Mouse (Mus musculus): ENCODE data around the gene Vwa5b1. TPM values are rescaled to one million over a fixed set of nuclear protein-coding genes. Genes with fewer than 3 reads are reported as not detected.

Vwa5b1 gene
- total and polyA plus RNA-seq, 3 experiments = not detected

GRCm38 (mm10) chr4:138522296-138522695, 113.4 kb downstream of the Vwa5b1 start:
- Histone ChIP-seq H3K36me3 (ENCODE audit: control insufficient read depth in 1 of 2, insufficient read depth in 2 of 2, low read length in 2 of 2) (no peaks in the 10 kb centered on the region), H3K27me3 (ENCODE audit: control insufficient read depth in 1 of 2, insufficient read depth in 2 of 2, low read length in 2 of 2) (no peaks in the 10 kb centered on the region), H3K9ac (ENCODE audit: control insufficient read depth, low read depth, low read length, poor library complexity, severe bottlenecking) (no peak overlapping the region), H3K9me3 (replicated peaks; ENCODE audit: insufficient read depth, low read length) (no peaks in the 10 kb centered on the region), H3K79me2 (ENCODE audit: control insufficient read depth, insufficient read depth, low read length, poor library complexity) (no peaks in the 10 kb centered on the region), H3K4me1 (ENCODE audit: control insufficient read depth in 1 of 2, insufficient read depth in 2 of 2, low read length in 2 of 2) (no peaks in the 10 kb centered on the region), H3K4me3 (ENCODE audit: control insufficient read depth in 1 of 2, insufficient read depth in 1 of 2, low read depth in 2 of 2, low read length in 2 of 2) (no peak overlapping the region), H3K27ac (ENCODE audit: control insufficient read depth, low read depth, low read length) (no peak overlapping the region)
- no peak for DNase-seq (ENCODE audit: low read depth, low spot score)
- TF ChIP-seq NRF1 (IDR thresholded peaks at IDR 0.05; ENCODE audit: insufficient read depth, low read depth, low read length, poor library complexity, severe bottlenecking) (no peak), GABPA (IDR thresholded peaks at IDR 0.05; ENCODE audit: low read depth, low read length) (no peak), USF2 (IDR thresholded peaks at IDR 0.05; ENCODE audit: borderline replicate concordance in 1 of 2, insufficient read depth in 1 of 2, low read depth in 1 of 2, low read length in 2 of 2) (no peak), MYB (IDR thresholded peaks at IDR 0.05; ENCODE audit: low read depth, low read length) (no peak), HCFC1 (IDR thresholded peaks at IDR 0.05; ENCODE audit: low read depth, low read length) (no peak), MXI1 (IDR thresholded peaks at IDR 0.05; ENCODE audit: low read depth, low read length) (no peak), NELFE (IDR thresholded peaks at IDR 0.05; ENCODE audit: low read depth, low read length) (no peak), ZC3H11A (IDR thresholded peaks at IDR 0.05; ENCODE audit: low read depth, low read length) (no peak), MAX (IDR thresholded peaks at IDR 0.05; ENCODE audit: low read length) (no peak), ETS1 (IDR thresholded peaks at IDR 0.05; ENCODE audit: low read depth, low read length) (no peak), ZMIZ1 (IDR thresholded peaks at IDR 0.05; ENCODE audit: low read depth, low read length) (no peak), POLR2AphosphoS5 (IDR thresholded peaks at IDR 0.05; ENCODE audit: borderline replicate concordance, low read depth, low read length) (no peak), RCOR1 (IDR thresholded peaks at IDR 0.05; ENCODE audit: low read depth, low read length) (no peak)

- Histone ChIP-seq H3K9ac (ENCODE audit: control insufficient read depth, low read depth, low read length, poor library complexity, severe bottlenecking) (no peak overlapping the region), H3K4me3 (ENCODE audit: control insufficient read depth in 1 of 2, insufficient read depth in 1 of 2, low read depth in 2 of 2, low read length in 2 of 2) (no peak overlapping the region), H3K79me2 (ENCODE audit: control insufficient read depth, insufficient read depth, low read length, poor library complexity) (no peaks in the 10 kb centered on the region), H3K27me3 (ENCODE audit: control insufficient read depth in 1 of 2, insufficient read depth in 2 of 2, low read length in 2 of 2) (no peaks in the 10 kb centered on the region), H3K27ac (ENCODE audit: control insufficient read depth, low read depth, low read length) (no peak overlapping the region), H3K9me3 (replicated peaks; ENCODE audit: insufficient read depth, low read length) (no peaks in the 10 kb centered on the region), H3K4me1 (ENCODE audit: control insufficient read depth in 1 of 2, insufficient read depth in 2 of 2, low read length in 2 of 2) (no peaks in the 10 kb centered on the region), H3K36me3 (ENCODE audit: control insufficient read depth in 1 of 2, insufficient read depth in 2 of 2, low read length in 2 of 2) (no peaks in the 10 kb centered on the region)
- no peak for DNase-seq (ENCODE audit: low read depth, low spot score)
- TF ChIP-seq UBTF (IDR thresholded peaks at IDR 0.05; ENCODE audit: borderline replicate concordance, insufficient read depth, low read depth, low read length) = no peak
- no peak for TF ChIP-seq BHLHE40 (IDR thresholded peaks at IDR 0.05; ENCODE audit: borderline replicate concordance, low read depth, low read length)
- no peak for TF ChIP-seq KAT2A (conservative IDR thresholded peaks at IDR 0.05; ENCODE audit: low read depth, low read length)
- TF ChIP-seq MXI1 (IDR thresholded peaks at IDR 0.05; ENCODE audit: low read depth, low read length) = no peak
- TF ChIP-seq GABPA (IDR thresholded peaks at IDR 0.05; ENCODE audit: low read depth, low read length) = no peak
- no peak for TF ChIP-seq POLR2AphosphoS5 (IDR thresholded peaks at IDR 0.05; ENCODE audit: borderline replicate concordance, low read depth, low read length)
- TF ChIP-seq MEF2A (IDR thresholded peaks at IDR 0.05; ENCODE audit: extremely low read depth, insufficient replicate concordance, low read depth, low read length, poor library complexity, severe bottlenecking) = no peak
These were observed 118.4 kb downstream of the Vwa5b1 start for GRCm38 (mm10) chr4:138517153-138517789.

Measured in MEL (cell line).